Mouse (Mus musculus): Measurements from ENCODE around the gene Msh2. TPM values are rescaled to one million over a fixed set of nuclear protein-coding genes. Genes with fewer than 3 reads are reported as not detected.

Msh2 gene
- polyA plus RNA-seq, 1 experiment from 2014 or later = 35.7 TPM

DNA sequence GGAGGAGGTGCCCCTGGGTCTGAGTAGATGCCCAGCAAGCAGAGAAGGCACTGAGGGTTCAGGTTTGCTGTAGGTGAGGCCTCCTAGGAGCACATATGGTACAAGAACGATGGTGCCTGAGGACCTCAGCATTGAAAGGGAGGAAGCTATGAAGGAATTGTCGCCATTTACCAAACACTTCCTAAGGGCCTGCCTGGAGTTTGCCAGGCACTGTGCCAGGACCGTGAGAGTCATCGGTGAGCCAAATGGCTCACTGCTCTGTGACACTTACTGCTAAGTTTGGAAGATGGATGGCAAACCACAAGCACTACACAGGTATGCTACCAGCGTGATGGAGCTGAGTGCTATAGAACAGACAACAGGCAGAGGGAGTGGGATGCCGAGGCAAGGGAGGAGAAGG lies 94.8 kb downstream of the Msh2 start:
- H3K4me3 ChIP-seq (ENCODE audit: low read depth, low read length) = no peak overlapping the region
- H3K9me3 ChIP-seq (replicated peaks; ENCODE audit: control insufficient read depth, low read length) = no peaks in the 10 kb centered on the region; the same call in 1 of the 2 replicates
- H3K9ac ChIP-seq (ENCODE audit: low read depth, low read length) = no peak overlapping the region
- H3K27ac ChIP-seq (ENCODE audit: low read depth, low read length) = no peak overlapping the region
- H3K4me2 ChIP-seq = no peak overlapping the region
- no peak for ATAC-seq (replicated peaks; ENCODE audit: insufficient number of reproducible peaks, low FRiP score, low TSS enrichment)
- 86% methylated on average over 6 of the region's 6 CpGs for whole genome bisulfite sequencing (ENCODE audit: insufficient replicate concordance)
- no peaks in the 10 kb centered on the region for H3K27me3 ChIP-seq (ENCODE audit: control insufficient read depth, insufficient read depth, low read length)
- no peaks in the 10 kb centered on the region for H3K36me3 ChIP-seq (ENCODE audit: control insufficient read depth, insufficient read depth, low read length)
- H3K4me1 ChIP-seq (ENCODE audit: control insufficient read depth, insufficient read depth, low read length) = no peaks in the 10 kb centered on the region

DNA sequence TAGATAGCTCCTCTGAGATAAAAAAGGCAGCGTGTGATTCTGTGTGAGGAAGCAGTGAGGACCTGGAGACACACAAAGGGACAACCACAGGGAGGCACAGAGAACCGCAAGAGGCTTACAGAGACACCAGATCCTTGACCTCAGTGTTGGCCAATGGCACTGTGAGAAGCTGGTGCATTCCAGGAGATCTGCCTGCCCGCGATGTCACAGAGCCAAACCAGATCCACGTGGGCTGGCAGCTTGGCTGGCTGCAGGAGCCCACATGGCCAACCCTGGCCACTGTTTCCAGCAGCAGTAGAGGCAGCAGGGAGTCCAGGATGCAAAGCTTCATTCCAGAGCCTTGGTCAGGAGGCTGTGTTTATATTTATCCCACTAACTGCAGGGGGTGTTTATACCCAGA lies 98.6 kb downstream of the Msh2 start:
- H3K4me1 ChIP-seq (ENCODE audit: control insufficient read depth, insufficient read depth, low read length) = no peaks in the 10 kb centered on the region
- WGBS (ENCODE audit: insufficient replicate concordance) = 54% methylated on average over 5 of the region's 5 CpGs
- ATAC-seq (replicated peaks; ENCODE audit: insufficient number of reproducible peaks, low FRiP score, low TSS enrichment) = no peak
- no peak overlapping the region for H3K4me3 ChIP-seq (ENCODE audit: low read depth, low read length)
- H3K9me3 ChIP-seq (replicated peaks; ENCODE audit: control insufficient read depth, low read length) = no peaks in the 10 kb centered on the region; the same call in 1 of the 2 replicates
- no peak overlapping the region for H3K4me2 ChIP-seq
- H3K27me3 ChIP-seq (ENCODE audit: control insufficient read depth, insufficient read depth, low read length) = no peaks in the 10 kb centered on the region
- no peak overlapping the region for H3K27ac ChIP-seq (ENCODE audit: low read depth, low read length)
- H3K36me3 ChIP-seq (ENCODE audit: control insufficient read depth, insufficient read depth, low read length) = no peaks in the 10 kb centered on the region
- H3K9ac ChIP-seq (ENCODE audit: low read depth, low read length) = no peak overlapping the region; the same call in 1 of the 2 replicates

DNA sequence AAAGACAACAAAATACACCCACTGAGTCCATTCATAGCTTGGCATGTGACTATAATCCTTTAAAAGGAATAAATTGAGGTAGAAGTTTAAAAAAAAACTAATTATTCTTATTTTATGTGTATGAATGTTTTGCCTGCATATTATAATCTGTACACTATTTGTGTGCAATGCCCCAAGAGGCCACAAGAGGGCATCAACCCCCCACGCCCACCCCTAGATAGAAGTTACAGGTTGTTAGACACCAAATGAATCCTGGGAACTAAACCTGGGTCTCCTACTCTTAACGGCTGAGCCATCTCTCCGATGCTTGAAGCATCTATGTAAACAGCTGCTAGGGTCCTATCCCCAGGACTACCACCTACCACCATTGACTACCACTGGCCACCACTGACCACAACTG lies 101.0 kb downstream of the Msh2 start:
- no peak; the same call in 1 of the 2 replicates for ATAC-seq (replicated peaks; ENCODE audit: insufficient number of reproducible peaks, low FRiP score, low TSS enrichment)
- Histone ChIP-seq H3K27me3 (ENCODE audit: control insufficient read depth, insufficient read depth, low read length) (no peaks in the 10 kb centered on the region), H3K4me3 (ENCODE audit: low read depth, low read length) (no peak overlapping the region), H3K4me1 (ENCODE audit: control insufficient read depth, insufficient read depth, low read length) (no peaks in the 10 kb centered on the region), H3K36me3 (ENCODE audit: control insufficient read depth, insufficient read depth, low read length) (no peaks in the 10 kb centered on the region), H3K9me3 (replicated peaks; ENCODE audit: control insufficient read depth, low read length) (no peaks in the 10 kb centered on the region; the same call in 1 of the 2 replicates), H3K4me2 (no peak overlapping the region), H3K27ac (ENCODE audit: low read depth, low read length) (no peak overlapping the region), H3K9ac (ENCODE audit: low read depth, low read length) (no peak overlapping the region)
- WGBS (ENCODE audit: insufficient replicate concordance) = 74% methylated on average over 3 of the region's 3 CpGs

Other genes starting within 250 kb of the Msh2 start
- gene Stpg4, start 244.6 kb upstream of the Msh2 start, polyA plus RNA-seq (2014; fragmentation: Nextera tagmentation; extraction: Ambion mirVana) = not detected in 2 replicates
- gene Calm2, start 225.4 kb upstream of the Msh2 start, polyA plus RNA-seq (2014; fragmentation: Nextera tagmentation; extraction: Ambion mirVana) = 724 and 789 TPM in 2 replicates
- gene Epcam, start 36.4 kb upstream of the Msh2 start, polyA plus RNA-seq (2014; fragmentation: Nextera tagmentation; extraction: Ambion mirVana) = 4.1 and 7.1 TPM in 2 replicates
- gene Kcnk12, start 125.7 kb downstream of the Msh2 start, polyA plus RNA-seq (2014; fragmentation: Nextera tagmentation; extraction: Ambion mirVana) = 0.23 and 0.51 TPM in 2 replicates
- not detected in 2 replicates for gene Rpl36-ps4, start 248.6 kb downstream of the Msh2 start, polyA plus RNA-seq (2014; fragmentation: Nextera tagmentation; extraction: Ambion mirVana)

Data from heart, embryonic 11.5 days (tissue).